Mouse (Mus musculus): ENCODE results near the gene Tgfbr1.

Gene Tgfbr1

GRCm38 (mm10) chr4:47352803-47353388 is at the start of gene Tgfbr1:
TSS of gene Tgfbr1 (plus strand) at chr4:47353222.
- DNase-seq (ENCODE audit: low read depth, low spot score) = peak; percentile 95

- peak; percentile 58 for DNase-seq (ENCODE audit: low read depth, low spot score)
These were observed 49.6 kb upstream of the Tgfbr1 start for GRCm38 (mm10) chr4:47303340-47303998.

- DNase-seq (ENCODE audit: low read depth, low spot score) = no peak
These were observed 43.0 kb upstream of the Tgfbr1 start for GRCm38 (mm10) chr4:47309886-47310625.

- DNase-seq (ENCODE audit: low read depth, low spot score) = no peak
These were observed 42.2 kb upstream of the Tgfbr1 start for GRCm38 (mm10) chr4:47310812-47311211.

GRCm38 (mm10) chr4:47311467-47311866 is 41.6 kb upstream of the Tgfbr1 start:
- no peak for DNase-seq (ENCODE audit: low read depth, low spot score)

GRCm38 (mm10) chr4:47311929-47312328 is 41.1 kb upstream of the Tgfbr1 start:
- DNase-seq (ENCODE audit: low read depth, low spot score) = peak; percentile 14

GRCm38 (mm10) chr4:47312676-47313075 is 40.3 kb upstream of the Tgfbr1 start:
- peak; percentile 77 for DNase-seq (ENCODE audit: low read depth, low spot score)

GRCm38 (mm10) chr4:47313710-47314410 is 39.2 kb upstream of the Tgfbr1 start:
- no peak for DNase-seq (ENCODE audit: low read depth, low spot score)

- DNase-seq (ENCODE audit: low read depth, low spot score) = peak; percentile 72
These were observed 37.6 kb upstream of the Tgfbr1 start for GRCm38 (mm10) chr4:47315458-47315857.

- DNase-seq (ENCODE audit: low read depth, low spot score) = peak; percentile 42
These were observed 36.6 kb upstream of the Tgfbr1 start for GRCm38 (mm10) chr4:47316432-47316831.

- peak; percentile 40 for DNase-seq (ENCODE audit: low read depth, low spot score)
These were observed 33.3 kb upstream of the Tgfbr1 start for GRCm38 (mm10) chr4:47319561-47320321.

- no peak for DNase-seq (ENCODE audit: low read depth, low spot score)
These were observed 30.7 kb upstream of the Tgfbr1 start for GRCm38 (mm10) chr4:47322315-47322714.

GRCm38 (mm10) chr4:47324206-47324605 is 28.8 kb upstream of the Tgfbr1 start:
- no peak for DNase-seq (ENCODE audit: low read depth, low spot score)

GRCm38 (mm10) chr4:47327782-47328181 is 25.2 kb upstream of the Tgfbr1 start:
- no peak for DNase-seq (ENCODE audit: low read depth, low spot score)

- DNase-seq (ENCODE audit: low read depth, low spot score) = no peak
These were observed 23.7 kb upstream of the Tgfbr1 start for GRCm38 (mm10) chr4:47329285-47329684.

- DNase-seq (ENCODE audit: low read depth, low spot score) = no peak
These were observed 22.5 kb upstream of the Tgfbr1 start for GRCm38 (mm10) chr4:47330378-47331052.

- no peak for DNase-seq (ENCODE audit: low read depth, low spot score)
These were observed 20.1 kb upstream of the Tgfbr1 start for GRCm38 (mm10) chr4:47332812-47333343.

- no peak for DNase-seq (ENCODE audit: low read depth, low spot score)
These were observed 19.5 kb upstream of the Tgfbr1 start for GRCm38 (mm10) chr4:47333541-47333940.

- no peak for DNase-seq (ENCODE audit: low read depth, low spot score)
These were observed 16.0 kb upstream of the Tgfbr1 start for GRCm38 (mm10) chr4:47336941-47337600.

- no peak for DNase-seq (ENCODE audit: low read depth, low spot score)
These were observed 10.4 kb upstream of the Tgfbr1 start for GRCm38 (mm10) chr4:47342632-47343031.
